Mouse (Mus musculus) embryonic facial prominence, embryonic 11.5 days (tissue): ENCODE measurements around the gene Nfib. TPM values are rescaled to one million over a fixed set of nuclear protein-coding genes. Genes with fewer than 3 reads are reported as not detected.

Experiments used
- ATAC-seq: fragments of 200-750 bp; cut with Nextera tagmentation; replicated peaks from 2 replicates; pipeline ENCODE4 v1.8.0; 2017; ENCODE audit warnings: low read depth; ENCODE audit not compliant: insufficient number of reproducible peaks, low FRiP score, low TSS enrichment
- DNase-seq: peaks from one replicate; pipeline ENCODE4 v3.0.0-alpha.2; 2015; ENCODE audit warnings: low spot score
- H3K27ac ChIP-seq: fragments of 300-500 bp; sonication (generic); replicated peaks from 2 replicates; pipeline ENCODE4 v1.5.1; 2014; ENCODE audit warnings: mild to moderate bottlenecking, low read depth, low read length, control low read depth
- H3K27me3 ChIP-seq: fragments of 300-500 bp; sonication (generic); 2 replicates; pipeline ENCODE4 v1.6.1; 2014; ENCODE audit warnings: mild to moderate bottlenecking, low read length, moderate library complexity, mixed read lengths; ENCODE audit not compliant: control insufficient read depth, insufficient read depth
- H3K36me3 ChIP-seq: fragments of 300-500 bp; sonication (generic); replicated peaks from 2 replicates; pipeline ENCODE4 v1.6.1; 2014; ENCODE audit warnings: low read depth, mild to moderate bottlenecking, low read length, moderate library complexity, mixed read lengths; ENCODE audit not compliant: control insufficient read depth, insufficient read depth
- H3K4me1 ChIP-seq: fragments of 300-500 bp; sonication (generic); 2 replicates; pipeline ENCODE4 v1.6.1; 2014; ENCODE audit warnings: low read length, mixed read lengths; ENCODE audit not compliant: control insufficient read depth, insufficient read depth
- H3K4me2 ChIP-seq: fragments of 300-500 bp; sonication (generic); 2 replicates; pipeline ENCODE4 v1.6.1; 2014; ENCODE audit warnings: low read depth, mild to moderate bottlenecking, control low read depth, low read length, moderate library complexity
- H3K4me3 ChIP-seq: fragments of 300-500 bp; sonication (generic); 2 replicates; pipeline ENCODE4 v1.5.1; 2014; ENCODE audit warnings: low read depth, low read length, control low read depth
- H3K9ac ChIP-seq: fragments of 300-500 bp; sonication (generic); replicated peaks from 2 replicates; pipeline ENCODE4 v1.6.1; 2014; ENCODE audit warnings: mild to moderate bottlenecking, control low read depth, low read length
- H3K9me3 ChIP-seq: fragments of 300-500 bp; sonication (generic); replicated peaks from 2 replicates; pipeline ENCODE4 v1.6.1; 2016; ENCODE audit warnings: mild to moderate bottlenecking, low read length, inconsistent platforms, mixed read lengths; ENCODE audit not compliant: control insufficient read depth
- WGBS: fragments of 180-500 bp; shearing (Covaris S2); extraction: QIAGEN DNeasy Blood & Tissue Kit; methylation state at CpG from one replicate; pipeline ENCODE4 v1.1.7; 2014; 5-methylcytosine and 5-hydroxymethylcytosine counted together
- polyA plus RNA-seq: library from polyadenylated mRNA; unstranded; fragments of >200 nt; fragmentation: Nextera tagmentation; extraction: Ambion mirVana; gene quantifications from 2 replicates; pipeline ENCODE4 v1.2.1, GENCODE M21; 2014

Gene Nfib
- polyA plus RNA-seq, 1 experiment from 2014 or later: 30.9 TPM

GRCm38 (mm10) chr4:82306045-82306444 lies 399.5 kb downstream of the Nfib start:
- ATAC-seq (no peak), DNase-seq (no peak)
- no peak overlapping the region for H3K27ac ChIP-seq
- no peaks in the 10 kb centered on the region for H3K36me3 ChIP-seq
- no peak overlapping the region for H3K4me3 ChIP-seq
- H3K9ac ChIP-seq: no peak overlapping the region
- no peaks in the 10 kb centered on the region; the same call in 1 of the 2 replicates for H3K4me1 ChIP-seq
- no peaks in the 10 kb centered on the region for H3K27me3 ChIP-seq
- no peak overlapping the region for H3K4me2 ChIP-seq
- WGBS: 36% methylated on average over 6 of the region's 6 CpGs
- H3K9me3 ChIP-seq: no peaks in the 10 kb centered on the region

- Histone ChIP-seq H3K4me1 (no peaks in the 10 kb centered on the region; the same call in 1 of the 2 replicates), H3K4me2 (no peak overlapping the region), H3K4me3 (no peak overlapping the region), H3K27me3 (no peaks in the 10 kb centered on the region), H3K27ac (peak overlapping the region; percentile 95), H3K9me3 (no peaks in the 10 kb centered on the region), H3K36me3 (no peaks in the 10 kb centered on the region), H3K9ac (peak overlapping the region; percentile 53)
- ATAC-seq (peak; percentile 87), DNase-seq (peak; percentile 82)
- WGBS: 7% methylated on average over 17 of the region's 17 CpGs
Measured at GRCm38 (mm10) chr4:82304148-82304871, 401.2 kb downstream of the Nfib start.

- WGBS: 64% methylated on average over 3 of the region's 3 CpGs
- DNase-seq: no peak
- Histone ChIP-seq H3K9me3 (no peaks in the 10 kb centered on the region), H3K4me2 (no peak overlapping the region), H3K27ac (no peak overlapping the region), H3K4me3 (no peak overlapping the region), H3K27me3 (no peaks in the 10 kb centered on the region), H3K4me1 (no peaks in the 10 kb centered on the region; the same call in 1 of the 2 replicates), H3K9ac (no peak overlapping the region), H3K36me3 (no peaks in the 10 kb centered on the region)
- ATAC-seq: no peak; the same call in 1 of the 2 replicates
Measured at GRCm38 (mm10) chr4:82303362-82303900, 402.1 kb downstream of the Nfib start.

GRCm38 (mm10) chr4:82302901-82303300 lies 402.6 kb downstream of the Nfib start:
- Histone ChIP-seq H3K9ac (no peak overlapping the region), H3K27ac (no peak overlapping the region), H3K36me3 (no peaks in the 10 kb centered on the region), H3K4me3 (no peak overlapping the region), H3K9me3 (no peaks in the 10 kb centered on the region), H3K4me2 (no peak overlapping the region), H3K4me1 (no peaks in the 10 kb centered on the region; the same call in 1 of the 2 replicates), H3K27me3 (no peaks in the 10 kb centered on the region)
- ATAC-seq: no peak
- no peak for DNase-seq
- WGBS: 66% methylated on average over 6 of the region's 6 CpGs

- Histone ChIP-seq H3K4me3 (no peak overlapping the region), H3K4me1 (no peaks in the 10 kb centered on the region), H3K9ac (no peak overlapping the region), H3K27ac (no peak overlapping the region), H3K4me2 (no peak overlapping the region), H3K36me3 (no peaks in the 10 kb centered on the region), H3K27me3 (no peaks in the 10 kb centered on the region), H3K9me3 (no peaks in the 10 kb centered on the region)
- WGBS: 75% methylated on average over 1 of the region's 1 CpGs
- no peak for ATAC-seq
- DNase-seq: no peak
Measured at GRCm38 (mm10) chr4:82298606-82299005, 406.9 kb downstream of the Nfib start.

- Histone ChIP-seq H3K9ac (no peak overlapping the region), H3K4me3 (no peak overlapping the region), H3K9me3 (no peaks in the 10 kb centered on the region), H3K4me1 (no peaks in the 10 kb centered on the region), H3K4me2 (no peak overlapping the region), H3K27me3 (no peaks in the 10 kb centered on the region), H3K36me3 (no peaks in the 10 kb centered on the region), H3K27ac (no peak overlapping the region)
- WGBS: 82% methylated on average over 2 of the region's 2 CpGs
- ATAC-seq (no peak), DNase-seq (no peak)
Measured at GRCm38 (mm10) chr4:82297562-82297961, 408.0 kb downstream of the Nfib start.

- H3K4me3 ChIP-seq: no peak overlapping the region
- H3K27me3 ChIP-seq: no peaks in the 10 kb centered on the region
- no peak for DNase-seq
- no peak overlapping the region for H3K9ac ChIP-seq
- H3K9me3 ChIP-seq: no peaks in the 10 kb centered on the region
- no peaks in the 10 kb centered on the region for H3K36me3 ChIP-seq
- WGBS: 55% methylated on average over 1 of the region's 1 CpGs
- ATAC-seq: no peak
- H3K4me1 ChIP-seq: no peaks in the 10 kb centered on the region; the same call in 1 of the 2 replicates
- H3K27ac ChIP-seq: no peak overlapping the region
- no peak overlapping the region for H3K4me2 ChIP-seq
Measured at GRCm38 (mm10) chr4:82294066-82294465, 411.5 kb downstream of the Nfib start.

- no peak for ATAC-seq
- Histone ChIP-seq H3K27ac (no peak overlapping the region), H3K9ac (no peak overlapping the region), H3K4me3 (no peak overlapping the region), H3K4me1 (no peaks in the 10 kb centered on the region; the same call in 1 of the 2 replicates), H3K27me3 (no peaks in the 10 kb centered on the region), H3K36me3 (no peaks in the 10 kb centered on the region), H3K4me2 (no peak overlapping the region), H3K9me3 (no peaks in the 10 kb centered on the region)
- WGBS: 50% methylated on average over 4 of the region's 4 CpGs
- DNase-seq: no peak
Measured at GRCm38 (mm10) chr4:82291174-82291847, 414.2 kb downstream of the Nfib start.
